Mouse (Mus musculus) heart, embryonic 12.5 days (tissue): ENCODE results near the gene Npw. TPM values are rescaled to one million over a fixed set of nuclear protein-coding genes. Genes with fewer than 3 reads are reported as not detected.

Experiments
- ATAC-seq: fragments of 200-750 bp; cut with Nextera tagmentation; 2 replicates; pipeline ENCODE4 v1.8.0; 2017; ENCODE audit warnings: moderate TSS enrichment, moderate library complexity; ENCODE audit not compliant: insufficient number of reproducible peaks, low FRiP score
- H3K27ac ChIP-seq: fragments of 300-500 bp; sonication (generic); 2 replicates; pipeline ENCODE4 v1.5.1; 2016; ENCODE audit warnings: mild to moderate bottlenecking, moderate library complexity; ENCODE audit not compliant: poor library complexity, severe bottlenecking
- H3K27me3 ChIP-seq: fragments of 300-500 bp; sonication (generic); replicated peaks from 2 replicates; pipeline ENCODE4 v1.6.1; 2016; ENCODE audit warnings: mild to moderate bottlenecking, moderate library complexity
- H3K36me3 ChIP-seq: fragments of 300-500 bp; sonication (generic); 2 replicates; pipeline ENCODE4 v1.6.1; 2016; ENCODE audit warnings: mild to moderate bottlenecking, moderate library complexity
- H3K4me1 ChIP-seq: fragments of 300-500 bp; sonication (generic); replicated peaks from 2 replicates; pipeline ENCODE4 v1.6.1; 2016; ENCODE audit warnings: mild to moderate bottlenecking
- H3K4me2 ChIP-seq: fragments of 300-500 bp; sonication (generic); 2 replicates; pipeline ENCODE4 v1.6.1; 2016; ENCODE audit warnings: mild to moderate bottlenecking, moderate library complexity
- H3K4me3 ChIP-seq: fragments of 300-500 bp; sonication (generic); 2 replicates; pipeline ENCODE4 v1.5.1; 2016; ENCODE audit warnings: mild to moderate bottlenecking
- H3K9ac ChIP-seq: fragments of 300-500 bp; sonication (generic); 2 replicates; pipeline ENCODE4 v1.6.1; 2016; ENCODE audit warnings: mild to moderate bottlenecking, moderate library complexity
- H3K9me3 ChIP-seq: fragments of 300-500 bp; sonication (generic); replicated peaks from 2 replicates; pipeline ENCODE4 v1.6.1; 2016; ENCODE audit warnings: mild to moderate bottlenecking, moderate library complexity
- WGBS: fragments of 180-500 bp; shearing (Covaris S2); methylation state at CpG from one replicate; pipeline ENCODE4 v1.1.7; 2016; 5-methylcytosine and 5-hydroxymethylcytosine counted together
- polyA plus RNA-seq: library from polyadenylated mRNA; unstranded; fragments of >200 nt; fragmentation: Nextera tagmentation; extraction: Ambion mirVana; gene quantifications from 2 replicates; pipeline ENCODE4 v1.2.1, GENCODE M21; 2016

Npw gene
- polyA plus RNA-seq, 1 experiment from 2014 or later = not detected

DNA sequence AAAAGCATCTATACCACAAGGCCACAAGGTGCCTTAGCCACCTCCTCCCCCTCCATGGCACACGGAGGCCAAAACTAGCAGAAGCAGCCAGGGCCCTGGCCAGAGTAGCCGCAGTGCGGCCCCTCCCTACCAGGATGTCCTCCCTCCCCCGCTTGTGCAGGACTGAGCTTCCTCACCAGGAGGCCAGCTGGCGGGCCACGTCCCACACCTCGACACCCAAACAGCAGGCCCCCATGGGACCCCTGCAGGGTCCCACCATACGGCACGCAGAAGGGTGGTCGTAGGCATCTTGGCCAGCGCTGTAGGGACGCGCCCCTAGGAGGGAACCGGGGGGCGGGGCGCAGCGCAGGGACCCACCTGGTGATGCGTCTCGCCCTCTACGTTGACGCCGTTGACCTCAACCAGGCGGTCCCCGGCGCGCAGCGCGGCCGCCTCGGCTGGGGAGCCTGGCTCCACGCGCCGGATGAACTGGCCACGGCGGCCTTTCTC lies 8.6 kb downstream of the Npw start:
- H3K4me1 ChIP-seq = peaks cover 58% of the 10 kb centered on the region
- H3K4me2 ChIP-seq = peak overlapping the region; percentile 96
- H3K9me3 ChIP-seq = no peaks in the 10 kb centered on the region
- H3K27me3 ChIP-seq = peaks cover 45% of the 10 kb centered on the region
- peak; percentile 27 for ATAC-seq
- peak overlapping the region; percentile 84 for H3K9ac ChIP-seq
- WGBS = under 1% methylated on average over 33 of the region's 35 CpGs
- H3K36me3 ChIP-seq = no peaks in the 10 kb centered on the region
- peak overlapping the region; percentile 77 for H3K4me3 ChIP-seq
- H3K27ac ChIP-seq = peak overlapping the region; percentile 68

DNA sequence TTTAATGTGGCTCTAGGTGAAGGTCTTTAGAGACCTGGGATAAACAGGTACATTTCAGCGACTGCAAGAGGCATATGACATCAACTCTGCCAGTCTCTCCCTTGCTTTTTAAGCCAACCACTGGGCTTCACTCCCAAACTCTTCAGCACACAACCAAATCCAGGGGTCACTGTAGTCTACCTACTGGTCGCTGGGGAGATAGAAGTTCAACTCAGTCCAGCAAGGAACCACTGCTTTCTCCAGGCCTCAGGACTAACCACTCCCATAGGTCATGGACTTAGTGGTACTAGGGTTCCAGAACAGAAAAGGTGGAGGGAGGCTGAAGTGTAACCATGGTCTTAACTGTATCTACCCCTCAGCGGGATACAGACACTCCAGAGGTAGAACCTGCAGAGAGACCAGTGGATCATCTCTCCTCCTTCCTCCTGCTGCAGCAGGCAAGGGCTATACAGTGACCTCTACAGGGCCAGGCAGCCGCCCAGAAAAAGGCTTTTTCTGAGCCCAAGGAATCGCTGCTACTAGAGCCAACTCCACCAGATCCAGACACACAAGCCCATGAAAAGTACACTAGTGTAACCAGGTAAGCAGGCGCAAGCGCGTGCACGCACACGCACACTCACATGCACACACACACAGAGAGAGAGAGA lies 9.4 kb downstream of the Npw start:
- Histone ChIP-seq H3K4me1 (peaks cover 65% of the 10 kb centered on the region), H3K27ac (0 out of 2 replicates have a peak overlapping the region, but pooled peaks have one; percentile 68), H3K4me3 (peak overlapping the region; percentile 77), H3K36me3 (no peaks in the 10 kb centered on the region), H3K9ac (peak overlapping the region; percentile 84), H3K4me2 (peak overlapping the region; percentile 96), H3K27me3 (peaks cover 45% of the 10 kb centered on the region), H3K9me3 (no peaks in the 10 kb centered on the region)
- no peak for ATAC-seq
- whole genome bisulfite sequencing = 69% methylated on average over 10 of the region's 10 CpGs

DNA sequence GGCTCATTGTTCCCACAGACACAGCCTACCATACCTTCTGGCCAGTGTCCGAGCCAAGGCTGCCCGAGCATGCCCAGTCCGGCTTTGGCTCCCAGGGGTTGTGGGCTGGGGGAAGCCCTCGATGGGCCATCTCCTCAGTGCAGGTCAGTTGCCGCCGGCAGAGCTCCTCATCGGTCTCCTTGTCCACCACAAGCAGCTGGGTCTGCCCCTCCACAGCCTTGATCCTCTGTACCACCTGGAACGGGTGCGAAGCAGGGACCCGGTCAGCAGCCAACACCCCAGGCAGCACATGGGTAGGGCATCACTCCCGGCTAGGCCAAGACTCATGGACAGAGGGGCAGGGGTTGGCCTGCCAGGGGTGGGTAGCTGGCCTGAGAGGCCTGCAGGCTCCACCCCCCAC lies 10.8 kb downstream of the Npw start:
- ATAC-seq = no peak
- Histone ChIP-seq H3K4me1 (peaks cover 66% of the 10 kb centered on the region), H3K27ac (peak overlapping the region; percentile 87), H3K36me3 (0 out of 2 replicates have a peak, but pooled peaks cover 4% of the 10 kb centered on the region), H3K9me3 (no peaks in the 10 kb centered on the region), H3K9ac (peak overlapping the region; percentile 56), H3K4me2 (peak overlapping the region; percentile 96), H3K27me3 (peaks cover 50% of the 10 kb centered on the region), H3K4me3 (peak overlapping the region; percentile 21)
- 68% methylated on average over 11 of the region's 11 CpGs for WGBS

DNA sequence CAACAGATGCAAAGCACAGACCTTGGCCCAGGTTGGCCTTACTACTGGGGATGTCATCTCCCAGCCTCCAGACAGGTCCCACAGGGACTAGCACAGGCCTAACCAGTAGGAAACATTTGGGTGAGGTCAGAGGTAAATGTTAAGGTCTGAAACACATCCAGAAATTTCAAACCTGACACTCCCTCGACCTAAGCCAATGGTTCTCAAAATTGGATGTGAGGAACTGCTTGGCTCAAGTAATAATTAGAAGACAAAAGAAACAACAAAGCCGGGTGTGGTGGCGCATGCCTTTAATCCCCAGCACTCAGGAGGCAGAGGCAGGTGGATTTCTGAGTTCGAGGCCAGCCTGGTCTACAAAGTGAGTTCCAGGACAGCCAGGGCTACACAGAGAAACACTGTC lies 11.9 kb downstream of the Npw start:
- Histone ChIP-seq H3K9me3 (no peaks in the 10 kb centered on the region), H3K4me3 (no peak overlapping the region), H3K27ac (peak overlapping the region; percentile 87), H3K36me3 (0 out of 2 replicates have a peak, but pooled peaks cover 10% of the 10 kb centered on the region), H3K9ac (no peak overlapping the region), H3K4me1 (peaks cover 66% of the 10 kb centered on the region), H3K27me3 (peaks cover 54% of the 10 kb centered on the region), H3K4me2 (no peak overlapping the region)
- WGBS = 77% methylated on average over 4 of the region's 4 CpGs
- ATAC-seq = no peak

DNA sequence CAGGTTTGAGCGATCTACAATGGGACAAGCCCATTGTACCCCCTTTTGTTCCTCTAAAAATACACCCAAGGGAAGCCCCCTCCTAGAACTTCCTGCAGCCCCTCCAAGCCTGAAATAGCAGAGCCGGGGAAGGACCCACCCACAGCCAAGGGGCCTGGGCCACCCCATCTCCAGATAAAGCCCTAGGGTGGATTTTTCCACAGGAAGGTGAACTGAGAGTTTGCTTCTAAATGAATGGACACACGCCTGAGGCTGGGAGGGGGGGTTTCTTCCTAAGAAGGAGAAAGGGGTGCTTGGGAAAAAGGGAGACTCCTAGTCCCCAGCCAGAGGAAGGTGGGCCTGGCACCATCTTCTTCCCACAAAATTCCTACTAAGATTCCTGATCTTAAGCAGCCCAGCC lies 12.3 kb downstream of the Npw start:
- Histone ChIP-seq H3K27me3 (peaks cover 52% of the 10 kb centered on the region), H3K4me2 (peak overlapping the region; percentile 43; the same call in 1 of the 2 replicates), H3K27ac (peak overlapping the region; percentile 87), H3K36me3 (peaks cover 12% of the 10 kb centered on the region), H3K4me1 (peaks cover 66% of the 10 kb centered on the region), H3K4me3 (no peak overlapping the region), H3K9me3 (no peaks in the 10 kb centered on the region), H3K9ac (peak overlapping the region; percentile 28; the same call in 1 of the 2 replicates)
- 40% methylated on average over 3 of the region's 3 CpGs for WGBS
- peak; percentile 17; the same call in 1 of the 2 replicates for ATAC-seq

DNA sequence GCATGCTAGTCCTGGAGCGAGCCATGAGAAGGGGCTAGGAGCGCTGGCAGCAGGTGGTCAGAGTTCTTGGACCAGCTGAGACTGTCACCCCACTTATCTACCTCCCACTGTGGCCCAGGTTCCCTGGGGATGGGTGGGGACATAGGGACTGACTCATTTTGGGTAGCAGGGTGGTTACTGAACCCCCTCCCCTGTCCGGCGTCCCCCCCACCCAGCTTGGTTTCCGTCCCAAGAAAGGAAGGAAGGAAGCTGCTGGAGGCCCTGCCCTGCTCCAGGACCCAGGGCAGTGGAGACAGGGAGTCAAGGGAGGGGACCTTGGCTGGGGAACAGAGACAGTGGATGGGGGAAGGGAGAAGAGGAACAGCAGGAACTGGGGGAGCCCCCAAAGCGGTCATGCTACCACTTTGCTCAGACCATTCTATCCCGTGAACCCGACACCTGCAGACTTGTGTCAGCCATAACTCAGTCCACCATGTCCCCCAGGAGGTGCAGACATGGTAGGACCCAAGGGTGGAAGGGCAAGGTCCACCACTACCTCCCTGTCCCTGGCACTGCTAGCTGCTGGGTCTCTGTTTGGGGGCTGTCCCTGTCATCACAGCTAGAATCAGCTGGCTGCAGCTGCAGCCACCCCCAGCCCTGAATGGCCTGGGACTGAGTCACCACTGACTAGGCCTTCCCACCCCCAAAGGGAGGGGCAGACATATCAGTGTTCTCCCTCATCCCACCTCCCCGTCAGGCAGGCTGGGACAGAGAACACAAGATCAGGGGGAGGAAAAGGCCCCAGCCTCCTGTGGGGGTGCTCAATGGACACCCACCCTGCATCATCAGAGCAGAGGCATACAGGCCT lies 13.2 kb downstream of the Npw start:
- no peaks in the 10 kb centered on the region for H3K9me3 ChIP-seq
- peak overlapping the region; percentile 87 for H3K27ac ChIP-seq
- peaks cover 20% of the 10 kb centered on the region for H3K36me3 ChIP-seq
- peaks cover 52% of the 10 kb centered on the region for H3K27me3 ChIP-seq
- peak; percentile 52 for ATAC-seq
- peak overlapping the region; percentile 55; the same call in 1 of the 2 replicates for H3K9ac ChIP-seq
- peak overlapping the region; percentile 43 for H3K4me2 ChIP-seq
- H3K4me1 ChIP-seq = peaks cover 63% of the 10 kb centered on the region
- H3K4me3 ChIP-seq = 0 out of 2 replicates have a peak overlapping the region, but pooled peaks have one; percentile 4
- WGBS = 57% methylated on average over 9 of the region's 9 CpGs

DNA sequence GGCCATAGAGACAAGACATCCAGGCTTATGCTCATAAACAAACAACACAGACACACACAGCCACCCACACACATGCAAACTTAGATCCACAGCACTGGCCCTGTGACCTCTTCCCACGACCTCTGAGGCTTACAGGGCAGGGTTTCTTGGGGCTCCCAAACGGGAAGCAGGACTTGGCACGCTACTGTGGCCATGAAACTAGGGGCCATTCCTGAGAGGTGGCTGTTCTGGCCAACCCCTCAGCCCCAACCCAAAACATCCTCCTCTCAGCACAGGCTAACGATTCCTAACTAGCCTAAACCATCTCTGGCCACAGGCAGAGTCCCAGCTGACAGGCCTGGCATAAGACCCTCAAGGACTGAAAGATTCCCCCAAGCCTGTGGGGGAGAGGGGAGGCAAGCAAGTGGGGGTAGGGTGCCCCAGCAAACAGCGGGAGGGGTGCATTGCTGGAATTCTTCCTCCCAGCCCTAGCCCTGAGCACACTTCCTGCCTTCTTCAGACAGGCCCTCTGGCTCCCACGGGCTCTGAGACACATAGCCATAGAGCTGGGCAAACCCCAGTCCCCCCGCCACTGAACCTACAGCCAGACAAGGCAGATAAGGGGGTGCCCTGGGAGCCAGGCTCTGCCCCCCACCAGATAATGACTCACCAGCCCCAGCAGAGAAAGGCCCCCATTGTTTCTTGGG lies 14.1 kb downstream of the Npw start:
- Histone ChIP-seq H3K4me1 (peaks cover 61% of the 10 kb centered on the region), H3K4me2 (peak overlapping the region; percentile 43), H3K36me3 (peaks cover 24% of the 10 kb centered on the region), H3K27me3 (peaks cover 56% of the 10 kb centered on the region), H3K27ac (peak overlapping the region; percentile 87), H3K4me3 (0 out of 2 replicates have a peak overlapping the region, but pooled peaks have one; percentile 4), H3K9me3 (no peaks in the 10 kb centered on the region), H3K9ac (peak overlapping the region; percentile 55)
- WGBS = 30% methylated on average over 7 of the region's 7 CpGs
- peak; percentile 44; the same call in 1 of the 2 replicates for ATAC-seq

DNA sequence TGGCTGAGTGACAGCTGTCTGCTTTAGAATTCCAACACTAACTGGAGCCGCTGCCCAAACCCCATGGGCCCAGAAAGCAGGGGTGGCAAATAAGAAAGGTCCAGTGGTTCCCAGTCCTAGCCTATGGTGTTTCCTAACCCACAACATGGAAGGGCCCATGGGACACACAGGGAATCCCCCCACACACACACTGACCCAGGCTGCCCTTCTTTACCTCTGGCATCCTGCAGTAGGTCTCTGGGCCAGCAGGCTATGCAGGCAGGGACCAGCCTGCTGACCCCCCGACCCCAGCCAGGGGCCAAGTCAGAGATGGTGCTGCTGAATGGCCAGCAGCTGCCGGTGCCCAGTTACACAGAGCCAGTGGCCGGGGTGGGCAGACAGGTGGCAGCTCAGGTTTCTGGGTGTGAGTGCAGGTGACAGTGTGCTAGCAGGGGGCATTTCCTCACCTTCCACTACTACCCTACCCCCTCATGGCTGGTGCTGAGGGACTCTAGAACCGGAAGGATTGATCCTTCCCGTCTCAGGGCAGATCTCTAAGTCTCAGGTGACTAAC lies 15.4 kb downstream of the Npw start:
- 74% methylated on average over 6 of the region's 6 CpGs for WGBS
- no peak for ATAC-seq
- Histone ChIP-seq H3K36me3 (peaks cover 30% of the 10 kb centered on the region), H3K4me1 (peaks cover 51% of the 10 kb centered on the region), H3K4me3 (no peak overlapping the region), H3K27me3 (peaks cover 56% of the 10 kb centered on the region), H3K9ac (no peak overlapping the region), H3K27ac (no peak overlapping the region), H3K4me2 (no peak overlapping the region), H3K9me3 (no peaks in the 10 kb centered on the region)

DNA sequence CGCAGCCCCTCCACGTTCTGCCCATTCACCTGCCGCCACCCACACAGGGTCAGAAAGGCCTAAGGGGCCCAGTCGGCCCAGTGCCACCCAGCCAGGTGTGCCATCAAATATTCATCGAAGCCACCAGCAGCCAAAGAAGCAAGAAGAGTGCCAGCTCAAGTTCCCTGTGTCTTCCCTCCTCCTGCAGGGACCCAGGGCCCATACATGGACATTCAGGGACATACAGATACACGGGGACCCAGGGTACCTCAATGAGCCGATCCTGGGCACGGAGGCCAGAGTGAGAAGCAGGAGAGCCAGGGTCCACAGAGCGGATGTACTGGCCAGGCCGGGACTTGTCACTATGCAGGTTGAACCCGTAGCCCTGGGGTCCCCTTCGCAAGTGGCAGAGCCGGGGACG lies 16.3 kb downstream of the Npw start:
- peaks cover 30% of the 10 kb centered on the region for H3K36me3 ChIP-seq
- no peaks in the 10 kb centered on the region for H3K9me3 ChIP-seq
- H3K27ac ChIP-seq = no peak overlapping the region
- H3K4me2 ChIP-seq = no peak overlapping the region
- 90% methylated on average over 14 of the region's 14 CpGs for whole genome bisulfite sequencing
- H3K27me3 ChIP-seq = peaks cover 52% of the 10 kb centered on the region
- no peak for ATAC-seq
- H3K4me3 ChIP-seq = no peak overlapping the region
- no peak overlapping the region for H3K9ac ChIP-seq
- H3K4me1 ChIP-seq = peaks cover 48% of the 10 kb centered on the region

DNA sequence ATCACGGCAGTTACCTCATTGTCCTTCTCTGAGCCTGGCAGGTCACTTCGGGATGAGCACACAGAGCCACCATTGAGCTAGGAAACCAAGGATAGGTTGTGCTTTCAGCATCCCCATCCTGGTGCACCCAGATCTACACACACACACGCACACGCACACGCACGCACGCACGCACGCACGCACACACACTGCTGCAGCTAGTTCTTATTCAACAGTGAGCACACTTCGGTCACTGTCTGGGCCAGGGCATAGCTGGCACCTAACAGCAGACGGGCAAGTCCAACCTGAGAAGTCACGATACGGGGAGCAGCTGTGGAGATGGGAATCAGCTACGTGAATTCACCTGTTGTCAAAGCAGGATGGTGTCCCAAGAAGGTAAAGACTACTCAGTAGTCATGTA lies 17.7 kb downstream of the Npw start:
- Histone ChIP-seq H3K27me3 (peaks cover 52% of the 10 kb centered on the region), H3K27ac (peak overlapping the region; percentile 65; the same call in 1 of the 2 replicates), H3K36me3 (peaks cover 30% of the 10 kb centered on the region), H3K9me3 (no peaks in the 10 kb centered on the region), H3K4me2 (no peak overlapping the region), H3K4me1 (peaks cover 45% of the 10 kb centered on the region), H3K9ac (no peak overlapping the region), H3K4me3 (no peak overlapping the region)
- ATAC-seq = no peak
- 93% methylated on average over 15 of the region's 15 CpGs for WGBS
